Mouse (Mus musculus) CH12.LX (cell line): Measurements from ENCODE around the gene 1700028P14Rik. TPM values are rescaled to one million over a fixed set of nuclear protein-coding genes. Genes with fewer than 3 reads are reported as not detected.

Source experiments
- DNase-seq: peaks from one replicate; pipeline ENCODE4 v3.0.0-alpha.2; 2013; ENCODE audit errors: extremely low read depth
- H3K27ac ChIP-seq: 2 replicates; pipeline ENCODE4 v1.5.1; 2012; ENCODE audit warnings: low read depth, mild to moderate bottlenecking, control low read depth, moderate library complexity; ENCODE audit not compliant: insufficient read depth
- H3K27me3 ChIP-seq: replicated peaks from 2 replicates; pipeline ENCODE3; 2012; ENCODE audit warnings: inconsistent platforms
- H3K36me3 ChIP-seq, 2 experiments: replicated peaks in 1 of 2; 2 replicates each; pipeline versions ENCODE3 to v1.6.1; 2012; ENCODE audit warnings: inconsistent platforms in 1 of 2, low read length in 1 of 2, mild to moderate bottlenecking in 1 of 2, mixed read lengths in 1 of 2, moderate library complexity in 1 of 2; ENCODE audit not compliant: control insufficient read depth in 1 of 2, insufficient read depth in 1 of 2
- H3K4me1 ChIP-seq, 2 experiments: 2 replicates each; pipeline ENCODE4 v1.6.1; 2012; ENCODE audit warnings: inconsistent platforms in 1 of 2, moderate library complexity in 1 of 2; ENCODE audit not compliant: insufficient read depth in 2 of 2, control insufficient read depth in 1 of 2
- H3K4me2 ChIP-seq: 2 replicates; pipeline ENCODE4 v1.6.1; 2012; ENCODE audit warnings: low read depth, mild to moderate bottlenecking, control low read depth; ENCODE audit not compliant: poor library complexity, insufficient read depth, severe bottlenecking
- H3K4me3 ChIP-seq, 3 experiments: fragments of 150-350 bp in 1 of 3; sonication (generic) in 1 of 3; replicated peaks in 1 of 3; 2 replicates each; pipeline versions ENCODE3 to v1.5.1; 2011 to 2012; ENCODE audit warnings: low read depth in 2 of 3, low read length in 2 of 3, mild to moderate bottlenecking in 2 of 3, moderate library complexity in 2 of 3, control low read depth in 1 of 3, improper control_type of control experiment in 1 of 3, inconsistent platforms in 1 of 3, mixed read lengths in 1 of 3; ENCODE audit not compliant: poor library complexity in 1 of 3
- H3K79me2 ChIP-seq: replicated peaks from 2 replicates; pipeline ENCODE4 v1.6.1; 2012; ENCODE audit warnings: mild to moderate bottlenecking, moderate library complexity; ENCODE audit not compliant: control insufficient read depth, poor library complexity, insufficient read depth, severe bottlenecking; ENCODE audit errors: extremely low read depth
- H3K9ac ChIP-seq: 2 replicates; pipeline ENCODE4 v1.6.1; 2012; ENCODE audit warnings: low read depth, mild to moderate bottlenecking, control low read depth, moderate library complexity; ENCODE audit not compliant: insufficient read depth
- H3K9me3 ChIP-seq: replicated peaks from 2 replicates; pipeline ENCODE3; 2012; ENCODE audit warnings: low read length, inconsistent platforms, mixed read lengths
- BHLHE40 ChIP-seq: IDR thresholded peaks from 2 replicates; pipeline ENCODE4 v1.6.1; 2011; ENCODE audit warnings: mild to moderate bottlenecking, low read depth, low read length, improper control_type of control experiment
- CHD2 ChIP-seq: IDR thresholded peaks from 2 replicates; pipeline ENCODE4 v1.6.1; 2011; ENCODE audit warnings: low read length, improper control_type of control experiment
- CTCF ChIP-seq, 2 experiments: IDR thresholded peaks in 1 of 2; conservative IDR thresholded peaks in 1 of 2; 2 replicates each; pipeline ENCODE4 v1.5.1; 2011 to 2012; ENCODE audit warnings: low read depth in 2 of 2, low read length in 2 of 2, improper control_type of control experiment in 1 of 2, inconsistent platforms in 1 of 2, mild to moderate bottlenecking in 1 of 2, moderate library complexity in 1 of 2
- E2F4 ChIP-seq: IDR thresholded peaks from 2 replicates; pipeline ENCODE4 v1.6.1; 2011; ENCODE audit warnings: low read depth, low read length, improper control_type of control experiment; ENCODE audit not compliant: insufficient replicate concordance
- ELF1 ChIP-seq: IDR thresholded peaks from 2 replicates; pipeline ENCODE4 v1.6.1; 2014; ENCODE audit warnings: low read depth, mild to moderate bottlenecking, inconsistent platforms, low read length, improper control_type of control experiment
- ETS1 ChIP-seq: conservative IDR thresholded peaks from 2 replicates; pipeline ENCODE4 v1.6.1; 2012; ENCODE audit warnings: low read depth, mild to moderate bottlenecking, inconsistent platforms, low read length, improper control_type of control experiment, moderate library complexity
- GABPA ChIP-seq: IDR thresholded peaks from 2 replicates; pipeline ENCODE4 v1.6.1; 2012; ENCODE audit warnings: low read depth, low read length, improper control_type of control experiment, inconsistent platforms; ENCODE audit not compliant: insufficient replicate concordance
- JUN ChIP-seq: IDR thresholded peaks from 2 replicates; pipeline ENCODE4 v1.6.1; 2011; ENCODE audit warnings: low read depth, mild to moderate bottlenecking, low read length, improper control_type of control experiment, moderate library complexity; ENCODE audit not compliant: insufficient read depth
- KAT2A ChIP-seq: IDR thresholded peaks from 2 replicates; pipeline ENCODE4 v1.6.1; 2012; ENCODE audit warnings: low read length, improper control_type of control experiment, inconsistent platforms; ENCODE audit not compliant: insufficient replicate concordance
- MAFK ChIP-seq: IDR thresholded peaks from 2 replicates; pipeline ENCODE4 v1.6.1; 2011; ENCODE audit warnings: low read length, improper control_type of control experiment; ENCODE audit not compliant: insufficient replicate concordance
- MEF2A ChIP-seq: IDR thresholded peaks from 2 replicates; pipeline ENCODE4 v1.6.1; 2014; ENCODE audit warnings: low read depth, mild to moderate bottlenecking, inconsistent platforms, low read length, improper control_type of control experiment, borderline replicate concordance
- MXI1 ChIP-seq: IDR thresholded peaks from 2 replicates; pipeline ENCODE4 v1.6.1; 2011; ENCODE audit warnings: mild to moderate bottlenecking, low read depth, low read length, improper control_type of control experiment
- NELFE ChIP-seq: IDR thresholded peaks from 2 replicates; pipeline ENCODE4 v1.6.1; 2011; ENCODE audit warnings: low read depth, low read length, improper control_type of control experiment
- NRF1 ChIP-seq: IDR thresholded peaks from 2 replicates; pipeline ENCODE4 v1.6.1; 2014; ENCODE audit warnings: low read depth, mild to moderate bottlenecking, inconsistent platforms, low read length, improper control_type of control experiment, moderate library complexity
- POLR2A ChIP-seq: IDR thresholded peaks from 2 replicates; pipeline ENCODE4 v1.6.1; 2011; ENCODE audit warnings: low read depth, mild to moderate bottlenecking, improper control_type of control experiment, low read length
- RAD21 ChIP-seq: IDR thresholded peaks from 2 replicates; pipeline ENCODE4 v1.6.1; 2011; ENCODE audit warnings: low read depth, mild to moderate bottlenecking, low read length, improper control_type of control experiment, moderate library complexity
- RCOR1 ChIP-seq: conservative IDR thresholded peaks from 2 replicates; pipeline ENCODE4 v1.6.1; 2012; ENCODE audit warnings: low read depth, mild to moderate bottlenecking, inconsistent platforms, low read length, improper control_type of control experiment
- SIN3A ChIP-seq: IDR thresholded peaks from 2 replicates; pipeline ENCODE4 v1.6.1; 2012; ENCODE audit warnings: low read length, improper control_type of control experiment, inconsistent platforms
- SMC3 ChIP-seq: IDR thresholded peaks from 2 replicates; pipeline ENCODE4 v1.6.1; 2011; ENCODE audit warnings: low read depth, low read length, improper control_type of control experiment
- TCF12 ChIP-seq: IDR thresholded peaks from 2 replicates; pipeline ENCODE4 v1.6.1; 2014; ENCODE audit warnings: low read depth, mild to moderate bottlenecking, inconsistent platforms, low read length, improper control_type of control experiment
- UBTF ChIP-seq: IDR thresholded peaks from 2 replicates; pipeline ENCODE4 v1.6.1; 2012; ENCODE audit warnings: low read depth, mild to moderate bottlenecking, inconsistent platforms, low read length, improper control_type of control experiment, moderate library complexity
- USF1 ChIP-seq: IDR thresholded peaks from 2 replicates; pipeline ENCODE4 v1.6.1; 2014; ENCODE audit warnings: low read depth, mild to moderate bottlenecking, inconsistent platforms, low read length, improper control_type of control experiment
- USF2 ChIP-seq: conservative IDR thresholded peaks from 2 replicates; pipeline ENCODE4 v1.6.1; 2011; ENCODE audit warnings: low read depth, low read length, improper control_type of control experiment
- ZKSCAN1 ChIP-seq: IDR thresholded peaks from 2 replicates; pipeline ENCODE4 v1.6.1; 2012; ENCODE audit warnings: low read depth, inconsistent platforms, low read length, improper control_type of control experiment, borderline replicate concordance
- ZMIZ1 ChIP-seq: IDR thresholded peaks from 2 replicates; pipeline ENCODE4 v1.6.1; 2012; ENCODE audit warnings: low read depth, mild to moderate bottlenecking, inconsistent platforms, low read length, improper control_type of control experiment
- dilution Hi-C: fragments of 300-500 bp; cut with MboI; formaldehyde crosslinking; loops from 2 replicates; pipeline ENCODE4 v1.14.3; 2020; ENCODE audit warnings: low sequenced_read_pairs; ENCODE audit not compliant: extremely low pct_unique_long_range_greater_than_20kb, extremely low pct_ligation_motif_present
- in situ Hi-C: fragments of 300-500 bp; cut with MboI; formaldehyde crosslinking; loops from 3 replicates; pipeline ENCODE4 v1.14.3; 2019; ENCODE audit warnings: low sequenced_read_pairs, low pct_ligation_motif_present, low pct_unique_long_range_greater_than_20kb, mixed read lengths
- polyA plus RNA-seq: library from polyadenylated mRNA; unstranded; fragments of >175 nt; gene quantifications from 2 replicates; pipeline ENCODE4 v1.2.1, GENCODE M21; 2012; ENCODE audit warnings: low read depth; ENCODE audit not compliant: insufficient read length
- total RNA-seq, 2 experiments: library from RNA; depleted of rRNA; stranded (reverse); fragments of 300-350 nt in 1 of 2; fragments of >200 nt in 1 of 2; gene quantifications; 2 replicates each; pipeline ENCODE4 v1.2.3; 2012 to 2014

1700028P14Rik gene
- total and polyA plus RNA-seq, 3 experiments: not detected

DNA sequence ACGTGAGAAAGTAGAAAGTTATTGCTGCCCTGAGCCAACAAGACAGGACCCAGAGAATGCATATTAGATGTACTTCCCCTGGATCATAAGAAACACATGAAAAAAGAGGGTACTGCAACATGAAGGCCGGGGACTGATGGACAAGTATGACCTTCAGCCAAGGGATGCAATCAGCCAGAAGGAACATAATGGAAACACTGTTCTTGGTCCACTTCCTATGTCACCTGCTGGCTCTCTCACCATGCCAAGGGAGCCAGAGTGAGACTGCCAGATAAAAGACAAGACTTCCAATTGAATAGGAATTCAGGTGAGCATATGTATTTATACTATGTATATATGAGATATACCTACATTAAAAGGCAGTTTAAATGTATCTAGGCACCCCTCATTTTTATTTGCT, 99.2 kb downstream of the 1700028P14Rik start:
- Histone ChIP-seq H3K79me2 (no peaks in the 10 kb centered on the region), H3K4me1 (0 out of 4 replicates have a peak, but pooled peaks cover 0 to 2% of the 10 kb centered on the region in 2 experiments), H3K9ac (no peak overlapping the region), H3K4me3 (no peak overlapping the region), H3K27me3 (no peaks in the 10 kb centered on the region), H3K36me3 (no peaks in the 10 kb centered on the region), H3K9me3 (no peaks in the 10 kb centered on the region), H3K27ac (no peak overlapping the region), H3K4me2 (no peak overlapping the region)
- TF ChIP-seq UBTF (no peak), ELF1 (no peak), CTCF (conservative IDR thresholded peaks at IDR 0.05 in 1 of 2, IDR thresholded peaks at IDR 0.05 in 1 of 2; ENCODE audit: low read depth in 2 of 2, low read length in 2 of 2) (no peak), POLR2A (no peak), GABPA (no peak), MAFK (no peak), MXI1 (no peak), JUN (no peak), ZMIZ1 (no peak), USF1 (no peak), SMC3 (no peak), ZKSCAN1 (no peak)
- DNase-seq: no peak
- dilution Hi-C loops (no loop called here), in situ Hi-C loops (no loop called here)

GRCm38 (mm10) chr19:23545604-23546003, 107.0 kb downstream of the 1700028P14Rik start:
- DNase-seq: no peak
- no peaks in the 10 kb centered on the region for H3K36me3 ChIP-seq
- H3K9ac ChIP-seq: no peak overlapping the region
- no peak overlapping the region for H3K4me2 ChIP-seq
- no peaks in the 10 kb centered on the region for H3K9me3 ChIP-seq
- H3K79me2 ChIP-seq: no peaks in the 10 kb centered on the region
- no peak overlapping the region for H3K4me3 ChIP-seq
- in situ Hi-C loops (no loop called here), dilution Hi-C loops (no loop called here)
- no peaks in the 10 kb centered on the region for H3K4me1 ChIP-seq
- no peak overlapping the region for H3K27ac ChIP-seq
- H3K27me3 ChIP-seq: no peaks in the 10 kb centered on the region
- peak; percentile 44 for TF ChIP-seq RAD21
- TF ChIP-seq SIN3A: no peak
- TF ChIP-seq BHLHE40: no peak
- no peak for TF ChIP-seq NELFE
- TF ChIP-seq UBTF: no peak
- no peak for TF ChIP-seq RCOR1
- no peak for TF ChIP-seq ETS1
- TF ChIP-seq ELF1: no peak
- no peak for TF ChIP-seq CHD2
- TF ChIP-seq CTCF (conservative IDR thresholded peaks at IDR 0.05 in 1 of 2, IDR thresholded peaks at IDR 0.05 in 1 of 2; ENCODE audit: low read depth in 2 of 2, low read length in 2 of 2): peak in 1 of 2 experiments; percentile 53; a peak in 2 of 4 replicates
- no peak for TF ChIP-seq MXI1
- TF ChIP-seq SMC3: peak; percentile 34; the same call in 1 of the 2 replicates
- TF ChIP-seq TCF12: no peak
- TF ChIP-seq KAT2A: no peak
- TF ChIP-seq NRF1: no peak
- no peak for TF ChIP-seq MEF2A
- TF ChIP-seq JUN: no peak
- TF ChIP-seq USF2: no peak
- TF ChIP-seq E2F4: no peak
